Mouse (Mus musculus): Measurements from ENCODE around the gene Tcl1b2. TPM values are rescaled to one million over a fixed set of nuclear protein-coding genes. Genes with fewer than 3 reads are reported as not detected.
"Not testable (repeated sequence)": the region's sequence is repeated elsewhere in the genome, so short reads cannot be mapped to it uniquely, and the experiment has no call there.

Tcl1b2 gene
- polyA plus RNA-seq, 1 experiment from 2014 or later, result not detected

DNA sequence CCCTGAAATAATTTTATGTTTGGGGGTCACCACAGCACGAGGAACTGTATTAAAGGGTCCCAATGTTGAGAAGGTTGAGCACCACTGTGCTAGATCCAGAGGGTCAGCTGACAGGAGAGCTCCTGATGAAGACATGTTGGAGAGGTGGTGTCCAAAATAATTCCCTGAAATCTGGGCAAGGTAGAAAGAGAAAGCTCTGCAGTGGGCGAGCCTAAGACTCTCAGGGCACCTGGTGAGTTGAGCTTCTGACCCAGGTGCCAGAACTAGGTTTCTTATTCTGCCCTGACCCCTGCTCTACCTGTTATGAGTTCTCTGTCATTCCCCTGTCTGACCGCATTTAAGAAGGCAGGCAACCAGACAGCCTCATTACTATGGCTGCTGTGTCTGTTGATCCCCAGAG lies 30.2 kb downstream of the Tcl1b2 start, which contains the start of gene Tcl1b5:
TSS of gene Tcl1b5 (plus strand) at position 301 of the 400 bp plus-strand sequence.
- ATAC-seq (ENCODE audit: low FRiP score, low read depth); H3K27ac ChIP-seq; H3K4me3 ChIP-seq; H3K4me1 ChIP-seq; H3K36me3 ChIP-seq; H3K9me3 ChIP-seq; H3K27me3 ChIP-seq (replicated peaks); H3K9ac ChIP-seq; H3K4me2 ChIP-seq (replicated peaks): not testable (repeated sequence)
- WGBS, result 81% methylated on average over 3 of the region's 3 CpGs

DNA sequence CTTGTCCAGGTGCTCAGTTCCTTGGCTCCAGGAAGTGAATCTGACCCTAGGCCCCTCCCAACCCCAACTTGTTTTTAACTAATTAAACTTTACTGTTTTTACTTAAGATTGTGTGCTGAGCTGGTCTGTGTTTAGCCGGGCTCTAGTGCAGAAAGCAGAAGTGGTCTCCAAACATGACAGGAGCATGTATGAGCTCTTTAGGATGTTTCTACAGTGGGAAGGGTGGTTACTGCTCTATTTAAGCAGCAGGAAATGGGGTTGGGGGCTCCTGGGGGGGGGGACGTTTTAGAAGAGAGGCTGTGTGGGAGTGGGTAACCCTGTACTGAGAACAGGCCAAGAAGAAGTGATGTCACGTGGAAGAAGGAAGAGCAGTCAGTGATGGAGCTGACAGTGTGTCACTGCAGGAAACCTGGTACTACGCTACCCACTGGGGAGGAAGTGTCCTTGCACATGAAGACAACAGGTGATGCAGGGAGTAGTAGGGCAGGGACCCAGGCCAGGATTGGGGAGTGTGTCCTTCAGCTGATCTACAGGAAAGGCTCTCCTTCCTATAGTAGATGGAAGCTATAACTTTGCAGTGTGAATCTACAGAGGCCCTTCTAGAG lies 35.3 kb downstream of the Tcl1b2 start:
- H3K4me3 ChIP-seq; H3K27me3 ChIP-seq (replicated peaks); H3K4me2 ChIP-seq (replicated peaks); H3K36me3 ChIP-seq; ATAC-seq (ENCODE audit: low FRiP score, low read depth); H3K4me1 ChIP-seq; H3K9ac ChIP-seq; H3K27ac ChIP-seq; H3K9me3 ChIP-seq: not testable (repeated sequence)
- 85% methylated on average over 4 of the region's 4 CpGs for WGBS

DNA sequence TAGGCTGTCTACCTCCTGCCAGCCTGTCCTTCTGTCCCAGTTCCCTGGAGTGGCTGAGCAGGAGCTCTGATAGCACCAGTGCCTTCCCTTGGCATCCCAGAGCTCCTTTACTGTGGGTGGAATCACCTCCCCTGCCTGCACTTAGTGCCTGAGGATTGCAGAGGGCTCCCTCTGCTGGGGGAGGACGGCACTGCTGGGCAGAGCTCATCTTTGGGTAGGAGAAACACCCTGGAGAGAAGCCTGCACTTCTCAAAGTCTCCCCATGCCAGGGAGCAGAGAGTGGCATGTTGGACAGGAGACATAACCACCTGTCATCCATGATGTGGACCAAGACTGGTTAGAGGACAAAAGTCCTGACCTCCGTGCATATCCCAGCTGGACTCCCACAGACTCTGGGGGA lies 43.2 kb downstream of the Tcl1b2 start:
- not testable (repeated sequence) for H3K4me3 ChIP-seq; H3K9me3 ChIP-seq; H3K4me1 ChIP-seq; ATAC-seq (ENCODE audit: low FRiP score, low read depth); H3K9ac ChIP-seq; H3K36me3 ChIP-seq; H3K4me2 ChIP-seq (replicated peaks); H3K27me3 ChIP-seq (replicated peaks); H3K27ac ChIP-seq
- WGBS, result 57% methylated on average over 2 of the region's 2 CpGs

DNA sequence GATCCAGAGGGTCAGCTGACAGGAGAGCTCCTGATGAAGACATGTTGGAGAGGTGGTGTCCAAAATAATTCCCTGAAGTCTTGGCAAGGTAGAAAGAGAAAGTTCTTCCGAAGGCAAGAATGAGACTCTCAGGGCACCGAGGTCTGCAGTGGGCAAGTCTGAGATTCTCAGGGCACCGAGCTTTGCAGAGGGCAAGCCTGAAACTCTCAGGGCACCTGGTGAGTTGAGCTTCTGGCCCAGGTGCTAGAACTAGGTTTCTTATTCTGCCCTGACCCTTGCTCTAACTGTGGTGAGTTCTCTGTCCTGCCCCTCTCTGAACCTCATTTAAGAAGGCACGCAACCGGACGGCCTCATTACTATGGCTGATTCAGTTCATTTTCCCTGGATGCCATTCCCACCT lies 44.9 kb downstream of the Tcl1b2 start, which contains the start of gene Tcl1b3:
TSS of gene Tcl1b3 (plus strand) at position 301 of the 400 bp plus-strand sequence.
- H3K9me3 ChIP-seq; H3K4me3 ChIP-seq; H3K9ac ChIP-seq; H3K27me3 ChIP-seq (replicated peaks); H3K36me3 ChIP-seq; H3K4me1 ChIP-seq; ATAC-seq (ENCODE audit: low FRiP score, low read depth); H3K27ac ChIP-seq; H3K4me2 ChIP-seq (replicated peaks): not testable (repeated sequence)
- WGBS, result 93% methylated on average over 6 of the region's 6 CpGs

DNA sequence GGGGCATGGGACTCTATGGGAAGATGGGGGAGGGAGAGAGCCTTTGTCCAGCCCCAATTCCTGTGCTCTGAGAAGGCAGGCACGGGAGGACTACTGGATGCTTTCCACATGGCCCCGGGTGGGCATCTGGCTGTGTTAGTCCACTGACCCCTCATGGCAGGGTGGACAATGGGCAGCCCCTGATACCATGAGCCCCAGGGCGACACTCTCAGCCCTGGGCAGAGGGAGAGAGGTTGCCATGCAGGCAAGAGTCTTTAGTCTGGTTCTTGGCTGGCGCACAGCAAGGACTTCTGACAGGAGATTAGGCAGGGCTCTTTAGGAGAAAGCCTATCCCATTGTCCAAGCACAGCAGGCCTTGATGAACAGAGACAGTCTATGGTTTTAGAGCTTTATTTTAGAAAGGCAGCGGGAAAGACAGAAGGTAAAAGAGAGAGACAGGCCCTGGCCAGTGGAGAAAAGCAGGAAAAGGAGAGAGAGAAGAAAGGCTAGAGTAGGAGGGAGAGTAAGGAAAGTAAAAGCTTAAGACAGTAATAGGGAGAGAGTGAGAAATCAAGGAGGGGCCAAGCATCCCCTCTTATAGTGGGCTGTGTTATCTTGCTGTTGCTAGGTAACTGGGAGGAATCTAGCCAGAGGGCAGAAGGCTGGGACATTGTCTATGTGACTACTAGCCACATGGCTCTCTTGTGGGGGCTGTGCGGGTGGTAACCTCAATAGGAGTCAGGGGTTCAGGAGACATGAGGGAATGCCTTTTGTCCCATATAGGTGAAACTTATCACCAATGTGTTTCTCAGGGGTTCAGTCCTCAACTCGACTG lies 54.1 kb downstream of the Tcl1b2 start:
- H3K27ac ChIP-seq; H3K27me3 ChIP-seq (replicated peaks); ATAC-seq (ENCODE audit: low FRiP score, low read depth); H3K9me3 ChIP-seq; H3K4me3 ChIP-seq; H3K9ac ChIP-seq; H3K4me2 ChIP-seq (replicated peaks); H3K4me1 ChIP-seq; H3K36me3 ChIP-seq: not testable (repeated sequence)
- WGBS, result 27% methylated on average over 7 of the region's 7 CpGs

DNA sequence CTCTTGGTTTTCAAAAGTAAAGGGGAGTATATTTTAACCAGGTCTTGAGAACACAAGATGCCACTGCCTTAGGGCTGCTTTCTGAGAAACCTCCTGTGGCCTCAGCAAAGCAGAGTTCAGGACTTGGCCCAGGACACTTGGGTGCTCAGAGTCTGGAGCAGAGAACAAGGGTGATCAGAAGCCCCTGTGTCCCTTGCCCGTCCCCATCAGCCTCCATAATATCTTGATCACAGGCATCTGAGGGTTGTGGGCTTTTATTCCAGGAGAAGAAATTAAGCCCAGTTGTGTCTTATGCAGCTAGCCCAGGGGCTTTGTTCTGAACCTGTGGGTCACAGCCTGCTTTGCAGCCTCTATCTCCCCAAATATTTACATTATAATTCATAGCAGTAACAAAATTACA lies 55.8 kb downstream of the Tcl1b2 start, which contains the start of gene Tcl1b4:
TSS of gene Tcl1b4 (plus strand) at position 301 of the 400 bp plus-strand sequence.
- H3K36me3 ChIP-seq; H3K4me3 ChIP-seq; H3K4me2 ChIP-seq (replicated peaks); ATAC-seq (ENCODE audit: low FRiP score, low read depth); H3K9ac ChIP-seq; H3K27me3 ChIP-seq (replicated peaks); H3K4me1 ChIP-seq; H3K27ac ChIP-seq; H3K9me3 ChIP-seq: not testable (repeated sequence)
- 94% methylated on average over 1 of the region's 1 CpGs for WGBS

Other genes starting within 250 kb of the Tcl1b2 start
- 0.06 and 0.17 TPM in 2 replicates for gene Syne3, start 136.2 kb upstream of the Tcl1b2 start, polyA plus RNA-seq (2016; fragmentation: Nextera tagmentation; extraction: Ambion mirVana)
- 184 and 189 TPM in 2 replicates for gene Glrx5, start 113.3 kb upstream of the Tcl1b2 start, polyA plus RNA-seq (2016; fragmentation: Nextera tagmentation; extraction: Ambion mirVana)
- not detected in 2 replicates for gene Tcl1b1, start 13.7 kb downstream of the Tcl1b2 start, polyA plus RNA-seq (2016; fragmentation: Nextera tagmentation; extraction: Ambion mirVana)
- not detected in 2 replicates for gene Tcl1b5, start 30.3 kb downstream of the Tcl1b2 start, polyA plus RNA-seq (2016; fragmentation: Nextera tagmentation; extraction: Ambion mirVana)
- not detected in 2 replicates for gene Tcl1b3, start 45.0 kb downstream of the Tcl1b2 start, polyA plus RNA-seq (2016; fragmentation: Nextera tagmentation; extraction: Ambion mirVana)
- gene Tcl1b4, start 55.9 kb downstream of the Tcl1b2 start, polyA plus RNA-seq (2016; fragmentation: Nextera tagmentation; extraction: Ambion mirVana), result not detected in 2 replicates
- not detected in 2 replicates for gene Tcl1, start 76.8 kb downstream of the Tcl1b2 start, polyA plus RNA-seq (2016; fragmentation: Nextera tagmentation; extraction: Ambion mirVana)
- 2.1 and 2.5 TPM in 2 replicates for gene Tunar, start 187.9 kb downstream of the Tcl1b2 start, polyA plus RNA-seq (2016; fragmentation: Nextera tagmentation; extraction: Ambion mirVana)

All from neural tube, embryonic 12.5 days (tissue).